Mouse (Mus musculus) heart, embryonic 13.5 days (tissue): ENCODE results near the gene Chst11. TPM values are rescaled to one million over a fixed set of nuclear protein-coding genes. Genes with fewer than 3 reads are reported as not detected.

Experiments
- ATAC-seq: fragments of 200-750 bp; cut with Nextera tagmentation; 2 replicates; pipeline ENCODE4 v1.8.0; 2017; ENCODE audit warnings: moderate TSS enrichment; ENCODE audit not compliant: insufficient number of reproducible peaks, low FRiP score, low TSS enrichment; ENCODE audit errors: extremely low read depth
- H3K27ac ChIP-seq: fragments of 300-500 bp; sonication (generic); replicated peaks from 2 replicates; pipeline ENCODE4 v1.5.1; 2015; ENCODE audit warnings: moderate library complexity, mild to moderate bottlenecking, inconsistent platforms
- H3K27me3 ChIP-seq: fragments of 300-500 bp; sonication (generic); replicated peaks from 2 replicates; pipeline ENCODE4 v1.6.1; 2015; ENCODE audit warnings: mild to moderate bottlenecking, inconsistent platforms
- H3K36me3 ChIP-seq: fragments of 300-500 bp; sonication (generic); 2 replicates; pipeline ENCODE4 v1.6.1; 2015; ENCODE audit warnings: mild to moderate bottlenecking, inconsistent platforms
- H3K4me1 ChIP-seq: fragments of 300-500 bp; sonication (generic); 2 replicates; pipeline ENCODE4 v1.6.1; 2015; ENCODE audit warnings: inconsistent platforms
- H3K4me2 ChIP-seq: fragments of 300-500 bp; sonication (generic); 2 replicates; pipeline ENCODE4 v1.6.1; 2015; ENCODE audit warnings: inconsistent platforms, mild to moderate bottlenecking, moderate library complexity
- H3K4me3 ChIP-seq: fragments of 300-500 bp; sonication (generic); 2 replicates; pipeline ENCODE4 v1.5.1; 2015; ENCODE audit warnings: moderate library complexity, mild to moderate bottlenecking, inconsistent platforms
- H3K9ac ChIP-seq: fragments of 300-500 bp; sonication (generic); 2 replicates; pipeline ENCODE4 v1.6.1; 2015; ENCODE audit warnings: inconsistent platforms, mild to moderate bottlenecking, moderate library complexity
- H3K9me3 ChIP-seq: fragments of 300-500 bp; sonication (generic); 2 replicates; pipeline ENCODE4 v1.6.1; 2016; ENCODE audit warnings: inconsistent platforms
- WGBS: fragments of 180-500 bp; shearing (Covaris S2); methylation state at CpG from one replicate; pipeline ENCODE4 v1.1.7; 2015; ENCODE audit warnings: mixed read lengths; 5-methylcytosine and 5-hydroxymethylcytosine counted together
- polyA plus RNA-seq: library from polyadenylated mRNA; unstranded; fragments of >200 nt; fragmentation: Nextera tagmentation; extraction: Ambion mirVana; gene quantifications from 2 replicates; pipeline ENCODE4 v1.2.1, GENCODE M21; 2015

Gene Chst11
- polyA plus RNA-seq, 1 experiment from 2014 or later: 2.4 TPM

GRCm38 (mm10) chr10:83220217-83220616, 234.9 kb downstream of the Chst11 start:
- Histone ChIP-seq H3K27me3 (no peaks in the 10 kb centered on the region), H3K4me3 (no peak overlapping the region), H3K4me1 (0 out of 2 replicates have a peak, but pooled peaks cover 3% of the 10 kb centered on the region), H3K9me3 (no peaks in the 10 kb centered on the region), H3K36me3 (no peaks in the 10 kb centered on the region), H3K27ac (no peak overlapping the region), H3K9ac (no peak overlapping the region), H3K4me2 (no peak overlapping the region)
- ATAC-seq: no peak
- whole genome bisulfite sequencing: 82% methylated on average over 10 of the region's 10 CpGs

DNA sequence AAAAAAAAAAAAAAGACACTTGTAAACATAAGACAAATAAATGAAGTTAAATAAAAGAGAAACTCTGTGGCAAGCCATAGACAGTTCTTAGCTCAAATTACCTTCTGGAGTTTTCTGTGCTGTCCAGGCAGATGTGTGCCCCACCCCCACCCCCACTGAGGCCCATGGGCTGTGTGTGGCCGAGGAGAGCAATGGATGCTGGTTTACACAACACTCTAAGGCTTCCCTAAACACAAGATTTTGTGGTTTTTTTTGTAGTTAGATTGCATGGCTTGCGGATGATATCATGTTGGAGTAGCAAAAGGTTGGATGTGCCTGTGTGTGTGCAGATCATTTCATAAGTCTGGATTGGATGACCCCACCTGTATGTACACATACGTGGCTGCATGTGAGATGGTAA, 235.5 kb downstream of the Chst11 start:
- H3K27me3 ChIP-seq: no peaks in the 10 kb centered on the region
- no peaks in the 10 kb centered on the region for H3K36me3 ChIP-seq
- H3K4me3 ChIP-seq: no peak overlapping the region
- H3K27ac ChIP-seq: no peak overlapping the region
- H3K9me3 ChIP-seq: no peaks in the 10 kb centered on the region
- H3K9ac ChIP-seq: no peak overlapping the region
- 84% methylated on average over 3 of the region's 3 CpGs for WGBS
- 0 out of 2 replicates have a peak, but pooled peaks cover 5% of the 10 kb centered on the region for H3K4me1 ChIP-seq
- no peak for ATAC-seq
- no peak overlapping the region for H3K4me2 ChIP-seq

DNA sequence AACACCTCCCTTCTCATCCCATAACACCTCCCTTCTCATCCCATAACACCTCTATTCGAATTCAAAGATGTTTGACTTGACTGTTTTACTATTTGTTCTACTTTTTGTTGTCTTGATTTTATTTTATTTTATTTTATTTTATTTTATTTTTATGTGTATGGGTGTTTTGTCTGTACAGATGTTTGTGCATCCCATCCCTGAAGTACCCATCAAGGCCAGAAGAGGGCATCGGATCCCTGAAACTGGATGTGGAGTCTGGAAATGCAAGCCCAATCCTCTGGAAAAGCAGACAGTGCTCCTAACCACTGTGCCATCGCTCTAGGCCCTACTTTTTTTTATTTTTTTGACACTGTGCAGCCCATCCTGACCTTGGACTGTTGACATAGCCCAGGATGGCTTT, 239.7 kb downstream of the Chst11 start:
- Histone ChIP-seq H3K27me3 (no peaks in the 10 kb centered on the region), H3K9ac (no peak overlapping the region), H3K36me3 (no peaks in the 10 kb centered on the region), H3K4me2 (no peak overlapping the region), H3K27ac (peak overlapping the region; percentile 53; the same call in 1 of the 2 replicates), H3K4me1 (0 out of 2 replicates have a peak, but pooled peaks cover 2% of the 10 kb centered on the region), H3K9me3 (no peaks in the 10 kb centered on the region), H3K4me3 (no peak overlapping the region)
- WGBS: 44% methylated on average over 3 of the region's 3 CpGs
- ATAC-seq: no peak

GRCm38 (mm10) chr10:83228626-83229025, 243.3 kb downstream of the Chst11 start:
- ATAC-seq: no peak
- Histone ChIP-seq H3K36me3 (no peaks in the 10 kb centered on the region), H3K27ac (0 out of 2 replicates have a peak overlapping the region, but pooled peaks have one; percentile 15)

DNA sequence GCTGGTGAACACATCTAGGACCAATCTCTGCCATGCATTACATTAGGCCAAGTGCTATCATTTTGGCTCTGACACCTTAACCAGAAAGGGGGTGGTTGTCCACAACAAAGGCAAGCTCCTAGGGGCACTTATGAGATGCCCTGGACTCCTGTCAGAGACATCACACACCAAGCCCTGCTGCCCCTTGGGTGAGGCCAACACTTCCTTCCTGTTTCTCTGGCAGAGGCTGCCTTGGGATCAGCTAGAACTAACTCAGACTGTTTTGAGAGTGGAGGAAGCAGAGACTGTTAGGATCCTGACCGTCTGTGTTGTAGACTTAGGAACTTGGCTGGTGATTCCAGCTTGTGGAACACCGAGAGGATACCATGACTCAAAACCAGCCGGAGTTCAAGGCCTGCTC, 248.7 kb downstream of the Chst11 start:
- Histone ChIP-seq H3K27me3 (no peaks in the 10 kb centered on the region), H3K4me2 (no peak overlapping the region), H3K9ac (no peak overlapping the region), H3K4me1 (peaks cover 18% of the 10 kb centered on the region), H3K4me3 (no peak overlapping the region), H3K27ac (no peak overlapping the region), H3K36me3 (no peaks in the 10 kb centered on the region), H3K9me3 (no peaks in the 10 kb centered on the region)
- 71% methylated on average over 3 of the region's 3 CpGs for WGBS
- ATAC-seq: no peak

More at GRCm38 (mm10) chr10:83228626-83229025, 243.3 kb downstream of the Chst11 start:
- H3K27me3 ChIP-seq: no peaks in the 10 kb centered on the region
- no peak overlapping the region for H3K4me2 ChIP-seq
- no peak overlapping the region for H3K4me3 ChIP-seq
- 50% methylated on average over 4 of the region's 4 CpGs for WGBS
- H3K9ac ChIP-seq: no peak overlapping the region
- no peaks in the 10 kb centered on the region for H3K9me3 ChIP-seq
- H3K4me1 ChIP-seq: peaks cover 8% of the 10 kb centered on the region; the same call in 1 of the 2 replicates

DNA sequence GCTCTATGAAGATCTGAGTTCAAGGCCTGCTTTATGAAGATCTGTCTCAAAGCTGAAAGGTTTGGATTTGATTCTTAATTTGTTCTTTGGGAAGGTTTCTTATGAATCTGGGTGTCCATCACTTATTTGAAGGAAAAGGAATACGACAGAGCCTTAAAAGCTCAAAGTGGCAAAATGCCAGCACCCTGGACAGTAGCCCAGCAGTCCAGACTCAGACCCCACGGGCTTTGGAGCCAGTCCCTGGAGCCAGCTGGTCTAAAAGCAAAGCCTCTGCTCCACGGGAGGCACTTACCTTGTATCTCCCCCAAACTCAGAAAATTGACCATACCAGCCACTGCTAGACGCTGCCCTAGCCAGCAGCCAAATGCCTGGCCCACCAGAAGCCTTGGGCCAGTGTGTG, 249.1 kb downstream of the Chst11 start:
- H3K9me3 ChIP-seq: no peaks in the 10 kb centered on the region
- H3K36me3 ChIP-seq: no peaks in the 10 kb centered on the region
- no peak overlapping the region for H3K27ac ChIP-seq
- WGBS: 45% methylated on average over 4 of the region's 4 CpGs
- H3K4me1 ChIP-seq: peaks cover 18% of the 10 kb centered on the region
- no peaks in the 10 kb centered on the region for H3K27me3 ChIP-seq
- no peak overlapping the region for H3K4me3 ChIP-seq
- no peak for ATAC-seq
- H3K4me2 ChIP-seq: no peak overlapping the region
- H3K9ac ChIP-seq: no peak overlapping the region

DNA sequence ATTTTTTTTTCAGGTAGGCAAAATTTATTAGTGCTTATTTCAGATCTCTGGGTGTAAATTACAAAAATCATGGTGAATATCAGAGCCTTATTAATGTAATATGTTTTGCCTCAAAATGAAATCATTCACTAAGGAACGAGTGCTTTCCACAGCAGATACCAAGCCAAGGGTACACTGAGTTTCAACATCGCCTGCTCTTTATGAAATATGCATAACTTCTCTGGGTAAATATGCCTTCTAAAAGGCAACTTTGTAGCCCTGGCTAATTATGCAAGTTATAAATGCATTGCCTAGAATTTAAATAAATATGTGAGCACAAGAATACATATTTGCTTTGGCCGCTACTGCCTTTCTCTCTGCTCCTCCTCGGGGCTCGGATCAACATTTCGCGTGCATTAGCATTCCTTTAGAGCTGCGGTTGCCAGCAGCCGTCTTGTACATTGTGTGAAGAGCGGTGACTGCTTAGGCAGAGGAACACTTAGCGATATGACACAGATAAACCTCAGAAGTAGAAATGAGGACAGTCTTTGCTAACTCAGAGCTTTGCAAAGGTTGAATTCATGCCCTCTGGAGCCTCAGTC, 256.9 kb downstream of the Chst11 start:
- Histone ChIP-seq H3K9ac (no peak overlapping the region), H3K4me3 (no peak overlapping the region), H3K27me3 (0 out of 2 replicates have a peak, but pooled peaks cover 3% of the 10 kb centered on the region), H3K27ac (no peak overlapping the region), H3K4me2 (no peak overlapping the region; the same call in 1 of the 2 replicates), H3K4me1 (peaks cover 19% of the 10 kb centered on the region), H3K9me3 (no peaks in the 10 kb centered on the region), H3K36me3 (no peaks in the 10 kb centered on the region)
- WGBS: 48% methylated on average over 11 of the region's 11 CpGs
- ATAC-seq: no peak

DNA sequence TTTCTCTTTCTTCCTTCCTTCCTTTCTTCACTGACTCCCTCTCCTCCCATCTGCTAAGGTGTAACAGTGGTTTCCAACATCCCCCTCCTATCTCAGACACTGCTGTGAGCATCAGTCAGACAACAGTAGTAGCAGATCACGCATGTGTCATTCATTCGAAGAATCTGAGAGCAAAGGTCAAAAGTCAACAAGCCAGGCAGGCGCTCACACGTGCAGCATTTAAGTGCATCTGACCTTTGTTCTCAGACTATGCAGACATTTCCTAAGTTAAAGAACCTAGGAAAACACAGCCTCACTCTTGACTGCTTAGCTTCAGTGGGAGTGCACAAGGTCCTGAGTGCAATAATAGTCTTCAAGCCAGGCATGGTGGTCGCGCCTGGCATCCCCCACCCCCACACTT, 258.8 kb downstream of the Chst11 start:
- no peak overlapping the region for H3K4me3 ChIP-seq
- H3K9ac ChIP-seq: no peak overlapping the region
- no peak overlapping the region for H3K4me2 ChIP-seq
- ATAC-seq: no peak
- H3K9me3 ChIP-seq: no peaks in the 10 kb centered on the region
- peaks cover 14% of the 10 kb centered on the region for H3K4me1 ChIP-seq
- H3K36me3 ChIP-seq: no peaks in the 10 kb centered on the region
- 59% methylated on average over 6 of the region's 6 CpGs for WGBS
- no peak overlapping the region for H3K27ac ChIP-seq
- H3K27me3 ChIP-seq: 0 out of 2 replicates have a peak, but pooled peaks cover 3% of the 10 kb centered on the region

Other genes with a start within 250 kb of the Chst11 start
- 20.9 and 24.7 TPM in 2 replicates for gene Nfyb, start 221.4 kb upstream of the Chst11 start, polyA plus RNA-seq
- 64.9 and 65.3 TPM in 2 replicates for gene Txnrd1, start 151.5 kb upstream of the Chst11 start, polyA plus RNA-seq
- gene Eid3, start 118.9 kb upstream of the Chst11 start, polyA plus RNA-seq: 0.22 and 0.36 TPM in 2 replicates